ENCODE assay signal across 8 mouse cellular contexts in the genomic region with DNA sequence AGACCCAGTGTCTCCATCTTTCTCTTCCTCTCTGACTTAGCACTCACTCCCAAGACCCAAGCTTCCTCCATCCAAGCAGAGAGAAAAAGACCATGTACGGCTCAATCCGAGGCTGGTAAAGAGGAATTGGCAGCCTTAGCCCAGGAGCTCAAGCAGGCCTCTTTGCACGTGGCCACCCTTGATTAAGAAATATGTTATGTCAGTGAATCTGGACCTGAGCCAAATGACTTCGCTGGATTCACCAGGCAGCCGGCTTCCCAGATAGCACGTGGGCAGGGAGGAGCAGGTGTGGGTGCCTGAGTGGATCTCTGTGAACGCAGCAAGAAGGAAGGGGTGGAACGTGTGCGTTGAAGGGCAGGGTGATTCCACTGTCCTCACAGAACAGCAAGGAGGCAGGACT. TPM values are rescaled to one million over a fixed set of nuclear protein-coding genes. Genes with fewer than 3 reads are reported as not detected.
A peak's percentile ranks its signal among the peaks of the same experiment; 100 is the strongest.
DNase-seq lines count a peak whose midpoint lies in the region; ATAC-seq lines count a peak whose summit lies in the region.

No protein-coding gene starts in this region.

- 31% methylated on average over 9 of the region's 9 CpGs for WGBS in kidney, embryonic 16.5 days
- WGBS in intestine, embryonic 16.5 days: 10% methylated on average over 9 of the region's 9 CpGs
- WGBS in midbrain, embryonic 12.5 days: 55% methylated on average over 9 of the region's 9 CpGs

- H3K4me1 ChIP-seq in kidney, embryonic 16.5 days (ENCODE audit: insufficient read depth, low read length): no peaks in the 10 kb centered on the region
- peaks cover 3% of the 10 kb centered on the region; the same call in 1 of the 2 replicates for H3K4me1 ChIP-seq in intestine, embryonic 16.5 days (ENCODE audit: control insufficient read depth, insufficient read depth, low read length)
- no peaks in the 10 kb centered on the region for H3K4me1 ChIP-seq in midbrain, embryonic 12.5 days

- DNase-seq in kidney, adult 9 months: peak; percentile 25
- DNase-seq in adipocyte (ENCODE audit: low spot score): peak; percentile 45
- peak; percentile 62 to 74 for DNase-seq in cerebellum, postnatal 14 days
- DNase-seq in thymus, adult 18-20 months: no peak

- no peaks in the 10 kb centered on the region for H3K27me3 ChIP-seq in kidney, embryonic 16.5 days (ENCODE audit: insufficient read depth, low read length)
- H3K27me3 ChIP-seq in intestine, embryonic 16.5 days (replicated peaks; ENCODE audit: control insufficient read depth, insufficient read depth, low read length): no peaks in the 10 kb centered on the region
- no peaks in the 10 kb centered on the region for H3K27me3 ChIP-seq in midbrain, embryonic 12.5 days

- H3K4me3 ChIP-seq in kidney, embryonic 16.5 days (ENCODE audit: low read length): no peak overlapping the region
- H3K4me3 ChIP-seq in intestine, embryonic 16.5 days (ENCODE audit: low read length): no peak overlapping the region
- no peak overlapping the region for H3K4me3 ChIP-seq in midbrain, embryonic 12.5 days

- no peak overlapping the region for H3K4me2 ChIP-seq in kidney, embryonic 16.5 days (replicated peaks; ENCODE audit: low read depth, low read length)
- H3K4me2 ChIP-seq in intestine, embryonic 16.5 days (ENCODE audit: low read depth, low read length): no peak overlapping the region
- no peak overlapping the region for H3K4me2 ChIP-seq in midbrain, embryonic 12.5 days (replicated peaks)

- H3K9me3 ChIP-seq in kidney, embryonic 16.5 days (ENCODE audit: low read length): no peaks in the 10 kb centered on the region
- no peaks in the 10 kb centered on the region for H3K9me3 ChIP-seq in intestine, embryonic 16.5 days (ENCODE audit: control insufficient read depth, low read length)
- H3K9me3 ChIP-seq in midbrain, embryonic 12.5 days: no peaks in the 10 kb centered on the region

- H3K27ac ChIP-seq in kidney, embryonic 16.5 days (ENCODE audit: low read length): no peak overlapping the region
- no peak overlapping the region for H3K27ac ChIP-seq in intestine, embryonic 16.5 days (ENCODE audit: low read length)
- no peak overlapping the region for H3K27ac ChIP-seq in midbrain, embryonic 12.5 days (replicated peaks)

- H3K9ac ChIP-seq in kidney, embryonic 16.5 days (replicated peaks; ENCODE audit: low read length): no peak overlapping the region
- no peak overlapping the region for H3K9ac ChIP-seq in intestine, embryonic 16.5 days (ENCODE audit: low read depth, low read length)
- no peak overlapping the region for H3K9ac ChIP-seq in midbrain, embryonic 12.5 days (replicated peaks)

- no peak for ATAC-seq in kidney, embryonic 16.5 days (ENCODE audit: low FRiP score, low TSS enrichment)
- peak; percentile 82 for ATAC-seq in intestine, embryonic 16.5 days
- ATAC-seq in midbrain, embryonic 12.5 days (ENCODE audit: low FRiP score, low read depth): 0 out of 2 replicates have a peak, but pooled peaks have one; percentile 47
- no peak for ATAC-seq in monocyte, adult 5-6 weeks (replicated peaks; ENCODE audit: insufficient number of reproducible peaks, low FRiP score, low TSS enrichment, poor library complexity, severe bottlenecking)

- no peaks in the 10 kb centered on the region for H3K36me3 ChIP-seq in kidney, embryonic 16.5 days (ENCODE audit: insufficient read depth, low read length)
- H3K36me3 ChIP-seq in intestine, embryonic 16.5 days (ENCODE audit: control insufficient read depth, insufficient read depth, low read length): no peaks in the 10 kb centered on the region
- H3K36me3 ChIP-seq in midbrain, embryonic 12.5 days: no peaks in the 10 kb centered on the region

RNA-seq across cellular contexts. Expression of a gene that starts 33.1 kb away (rescaled TPM):
- 92.7 and 96.4 TPM in 2 replicates for polyA plus RNA-seq in kidney, embryonic 16.5 days (2015; fragmentation: Nextera tagmentation; extraction: Ambion mirVana)
- 32.5 and 37.0 TPM in 2 replicates for polyA plus RNA-seq in intestine, embryonic 16.5 days (2015; fragmentation: Nextera tagmentation; extraction: Ambion mirVana)
- 67.9 and 79.2 TPM in 2 replicates for polyA plus RNA-seq in midbrain, embryonic 12.5 days (2016; fragmentation: Nextera tagmentation; extraction: Ambion mirVana)
- 5.5 to 7.9 TPM (median 6.9 TPM) in 3 replicates for total RNA-seq in monocyte, adult 5-6 weeks (2017)

Comparison
In these comparisons a context has a peak if more than half of its experiments do, and no peak if none do; other contexts are left out.
1. DNase-seq: peak in kidney, adult 9 months (single experiment), adipocyte (single experiment) and cerebellum, postnatal 14 days (2 of 2); none in thymus, adult 18-20 months (0 of 2).
2. ATAC-seq: peak in intestine, embryonic 16.5 days (single experiment) and midbrain, embryonic 12.5 days (single experiment); none in kidney, embryonic 16.5 days (single experiment) and monocyte, adult 5-6 weeks (single experiment).